Mouse (Mus musculus): Measurements from ENCODE around the gene Pofut2.

Gene Pofut2

GRCm38 (mm10) chr10:77258704-77259621, at the start of gene Pofut2:
Pofut2 (plus strand) TSS chr10:77259218.
- DNase-seq, result peak; percentile 97

GRCm38 (mm10) chr10:77209261-77209660, 49.8 kb upstream of the Pofut2 start:
- no peak for DNase-seq

- DNase-seq, result no peak
Observed at GRCm38 (mm10) chr10:77210666-77211065, 48.4 kb upstream of the Pofut2 start.

GRCm38 (mm10) chr10:77211116-77211570, 47.9 kb upstream of the Pofut2 start:
- DNase-seq, result peak; percentile 57

- no peak for DNase-seq
Observed at GRCm38 (mm10) chr10:77212354-77213120, 46.5 kb upstream of the Pofut2 start.

GRCm38 (mm10) chr10:77213483-77213882, 45.5 kb upstream of the Pofut2 start:
- DNase-seq, result peak; percentile 36

GRCm38 (mm10) chr10:77214586-77214985, 44.4 kb upstream of the Pofut2 start:
- no peak for DNase-seq

- DNase-seq, result no peak
Observed at GRCm38 (mm10) chr10:77215641-77216040, 43.4 kb upstream of the Pofut2 start.

GRCm38 (mm10) chr10:77216313-77216712, 42.7 kb upstream of the Pofut2 start:
- DNase-seq, result no peak

- no peak for DNase-seq
Observed at GRCm38 (mm10) chr10:77217155-77217731, 41.8 kb upstream of the Pofut2 start.

- no peak for DNase-seq
Observed at GRCm38 (mm10) chr10:77218059-77218458, 41.0 kb upstream of the Pofut2 start.

GRCm38 (mm10) chr10:77219411-77220025, 39.5 kb upstream of the Pofut2 start:
- no peak for DNase-seq

GRCm38 (mm10) chr10:77221108-77221507, 37.9 kb upstream of the Pofut2 start:
- DNase-seq, result peak; percentile 59

GRCm38 (mm10) chr10:77222963-77223552, 36.0 kb upstream of the Pofut2 start:
- no peak for DNase-seq

- DNase-seq, result no peak
Observed at GRCm38 (mm10) chr10:77224390-77224789, 34.6 kb upstream of the Pofut2 start.

- DNase-seq, result peak; percentile 53
Observed at GRCm38 (mm10) chr10:77225414-77225813, 33.6 kb upstream of the Pofut2 start.

- no peak for DNase-seq
Observed at GRCm38 (mm10) chr10:77225995-77226688, 32.9 kb upstream of the Pofut2 start.

- DNase-seq, result no peak
Observed at GRCm38 (mm10) chr10:77226691-77227367, 32.2 kb upstream of the Pofut2 start.

- DNase-seq, result no peak
Observed at GRCm38 (mm10) chr10:77227368-77227723, 31.7 kb upstream of the Pofut2 start.

- no peak for DNase-seq
Observed at GRCm38 (mm10) chr10:77229609-77230595, 29.1 kb upstream of the Pofut2 start.
